Mouse (Mus musculus) retina, embryonic 14.5 days (tissue): ENCODE data around the gene Pip.

Experiments
- DNase-seq: peaks from one replicate; pipeline ENCODE4 v3.0.0-alpha.2; 2015; ENCODE audit warnings: low spot score

Gene Pip

GRCm38 (mm10) chr6:41847235-41847634 lies at the start of gene Pip:
TSS of gene Pip (plus strand) at chr6:41847535.
- no peak for DNase-seq

- no peak for DNase-seq
Observed at GRCm38 (mm10) chr6:41824086-41824485, 23.2 kb upstream of the Pip start.

- DNase-seq, result no peak
Observed at GRCm38 (mm10) chr6:41829516-41829915, 17.8 kb upstream of the Pip start.

DNA sequence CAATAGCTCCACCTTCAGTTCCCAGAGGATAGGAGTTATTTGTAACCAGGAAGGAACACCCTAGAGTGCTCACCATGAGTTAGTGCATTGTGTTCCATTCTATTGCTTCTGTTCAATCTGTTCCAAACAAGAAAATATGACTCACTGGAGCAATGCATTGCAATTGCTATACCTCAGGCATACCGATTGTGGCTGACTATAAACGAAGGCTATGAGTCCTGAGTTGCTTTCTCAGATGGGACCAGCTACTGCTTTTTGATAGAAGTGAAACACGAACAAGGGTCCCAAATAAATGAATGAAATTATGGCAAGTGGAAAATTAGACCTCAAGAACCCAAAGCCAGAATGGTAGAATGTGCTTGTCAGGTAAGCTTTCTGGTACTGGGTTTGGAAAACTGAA lies 5.4 kb downstream of the Pip start, which contains the start of gene Sval2:
TSS of gene Sval2 (plus strand) at position 301 of the 400 bp plus-strand sequence.
- no peak for DNase-seq

DNA sequence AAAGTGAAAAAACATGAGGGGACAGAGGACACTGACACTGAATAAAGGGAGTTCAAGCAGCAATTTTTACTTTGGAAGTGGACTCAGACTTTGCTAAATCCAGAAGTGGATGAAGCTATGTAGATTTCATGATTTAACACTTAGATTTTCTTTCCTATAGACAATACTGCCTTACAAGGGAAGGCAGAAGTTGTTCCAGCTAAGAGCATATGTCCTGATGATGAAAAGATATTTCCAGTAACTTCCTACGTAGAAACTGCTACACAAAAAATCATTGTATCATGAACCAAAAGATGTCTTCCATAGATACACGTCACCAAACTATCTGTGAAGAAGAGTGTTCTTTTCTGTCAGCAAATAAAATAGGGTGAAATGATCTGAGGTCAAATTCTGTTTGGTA lies 16.7 kb downstream of the Pip start:
- DNase-seq, result no peak
